Mouse (Mus musculus) cerebellum, postnatal 36 days (tissue): ENCODE measurements around the gene Scin.

Experiments
- DNase-seq, 2 experiments: peaks; one replicate each; pipeline ENCODE4 v3.0.0; 2021 to 2022; ENCODE audit warnings: mixed read lengths in 2 of 2

The Scin gene

GRCm38 (mm10) chr12:40023014-40023642, 110.9 kb downstream of the Scin start:
- DNase-seq: no peak

DNA sequence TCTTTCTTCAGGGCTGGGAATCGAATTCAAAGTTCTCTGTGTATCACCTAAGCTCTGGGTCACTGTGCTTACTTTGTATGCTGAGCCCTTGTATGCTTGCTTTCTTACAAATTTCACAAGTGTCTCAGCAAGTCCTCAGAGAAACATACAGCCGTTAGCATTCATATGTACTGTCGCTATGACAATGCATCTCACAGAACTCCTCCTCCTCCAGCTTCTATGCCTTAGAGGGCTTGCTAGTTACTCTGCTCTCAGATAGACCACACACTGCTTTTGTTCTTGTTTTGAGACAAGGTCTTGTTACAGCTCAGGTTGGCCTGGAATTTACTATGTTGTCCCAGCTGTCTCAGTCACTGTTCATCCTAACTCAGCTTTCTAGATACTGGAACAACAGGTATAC, 111.7 kb downstream of the Scin start:
- DNase-seq: no peak

- DNase-seq: no peak
These were observed 116.0 kb downstream of the Scin start for GRCm38 (mm10) chr12:40017955-40018505.

DNA sequence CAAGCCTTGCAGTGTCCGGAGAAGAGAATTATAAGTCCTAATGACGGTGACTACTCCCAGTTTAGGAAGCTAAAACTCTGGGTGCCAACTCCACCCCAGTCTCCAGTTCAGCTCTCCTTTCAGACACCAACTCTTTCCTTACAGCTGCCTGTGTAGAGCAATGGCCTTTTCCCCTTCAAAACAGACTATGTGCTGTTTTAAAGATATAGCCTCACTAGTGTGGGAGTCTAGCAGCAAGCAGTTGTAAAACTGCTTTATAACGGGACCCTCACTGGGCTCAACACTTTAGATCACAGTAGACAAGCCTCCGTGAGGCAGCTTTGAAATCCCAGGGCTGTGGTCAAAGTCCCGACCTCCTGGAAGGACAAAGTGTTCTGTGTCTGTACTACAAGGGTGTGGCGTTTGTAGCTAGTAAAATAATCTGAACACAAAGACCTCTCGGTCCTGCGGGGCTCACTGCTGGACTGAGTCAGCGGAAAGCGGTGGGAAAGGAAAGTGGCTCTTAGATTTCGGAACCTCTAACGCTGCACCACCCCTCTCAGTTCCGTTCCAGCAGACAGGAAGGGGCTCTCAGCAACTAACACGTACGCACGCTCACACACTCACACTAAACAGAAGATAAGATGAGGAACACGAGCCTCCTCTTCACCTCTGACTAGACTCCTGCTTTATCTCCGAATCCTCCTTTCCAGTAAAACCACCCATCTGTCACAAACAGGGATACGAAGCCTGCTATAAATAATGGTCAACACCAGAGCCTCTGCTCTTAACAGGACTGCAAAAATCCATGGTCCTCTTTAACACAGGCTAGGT, 117.2 kb downstream of the Scin start:
- no peak for DNase-seq

DNA sequence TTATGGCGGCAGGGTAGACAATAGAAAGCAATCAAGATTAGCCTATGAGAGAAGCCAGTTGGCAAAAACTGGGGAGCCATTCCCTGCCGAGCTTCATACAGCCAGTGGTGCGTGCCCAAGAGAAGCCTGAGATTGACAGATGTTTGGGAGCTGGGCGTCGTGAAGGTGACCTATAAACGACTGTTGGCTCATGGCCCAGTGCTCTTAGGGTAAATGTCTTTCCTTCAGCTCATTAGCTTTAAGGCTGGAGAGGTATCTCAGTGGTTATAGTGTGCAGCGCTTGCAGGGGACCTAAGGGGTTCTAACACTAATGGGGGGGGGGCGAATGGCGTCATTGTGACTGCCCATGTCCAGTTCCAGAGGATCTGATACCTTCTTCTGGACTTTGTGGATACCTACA, 118.0 kb downstream of the Scin start:
- DNase-seq: no peak

DNA sequence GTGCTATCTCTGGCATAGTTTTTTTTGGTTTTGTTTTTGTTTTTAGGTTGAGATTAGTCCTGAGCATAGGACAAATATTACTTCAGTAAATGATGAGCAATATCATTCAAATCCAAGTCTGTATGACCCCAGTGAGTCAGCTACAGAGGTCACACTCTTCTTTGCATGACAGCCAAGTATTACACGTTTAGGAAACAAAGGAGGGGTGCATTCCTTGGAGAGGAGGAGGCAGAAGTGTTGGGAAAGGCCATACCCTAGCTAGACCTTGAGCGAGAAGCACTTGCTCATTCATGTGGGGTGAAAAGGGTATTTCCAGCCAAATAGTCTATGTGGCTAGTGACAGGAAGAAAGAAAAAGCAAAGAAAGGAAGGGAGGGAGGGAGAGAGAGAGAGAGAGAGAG, 124.2 kb downstream of the Scin start:
- DNase-seq: no peak
